Mouse (Mus musculus) E14TG2a.4 (cell line): ENCODE measurements around the gene Rmnd5b.

Experiments
- CTCF ChIP-seq: conservative IDR thresholded peaks from 2 replicates; pipeline ENCODE4 v1.5.1; 2014; ENCODE audit warnings: low read length
- POU5F1 ChIP-seq: IDR thresholded peaks from 2 replicates; pipeline ENCODE4 v1.6.1; 2014; ENCODE audit warnings: low read length, borderline replicate concordance

DNA sequence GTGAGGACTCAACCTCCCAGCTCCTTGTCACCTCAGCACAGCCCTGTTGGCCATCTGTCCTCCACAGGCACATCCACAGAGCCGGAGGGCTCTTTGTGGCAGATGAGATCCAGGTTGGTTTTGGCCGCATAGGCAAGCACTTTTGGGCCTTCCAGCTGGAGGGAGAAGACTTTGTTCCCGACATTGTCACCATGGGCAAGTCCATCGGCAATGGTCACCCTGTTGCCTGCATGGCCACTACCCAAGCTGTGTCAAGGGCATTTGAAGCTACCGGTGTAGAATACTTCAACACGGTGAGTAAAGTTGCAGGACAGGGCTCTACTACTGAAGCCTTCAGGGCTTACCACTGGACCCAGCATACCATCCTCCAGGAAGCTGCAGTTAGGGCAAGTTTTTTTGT lies 41.8 kb downstream of the Rmnd5b start:
- no peak for TF ChIP-seq CTCF
- no peak for TF ChIP-seq POU5F1
